Comparison of ENCODE assay signal across 23 mouse cellular contexts in the genomic region with DNA sequence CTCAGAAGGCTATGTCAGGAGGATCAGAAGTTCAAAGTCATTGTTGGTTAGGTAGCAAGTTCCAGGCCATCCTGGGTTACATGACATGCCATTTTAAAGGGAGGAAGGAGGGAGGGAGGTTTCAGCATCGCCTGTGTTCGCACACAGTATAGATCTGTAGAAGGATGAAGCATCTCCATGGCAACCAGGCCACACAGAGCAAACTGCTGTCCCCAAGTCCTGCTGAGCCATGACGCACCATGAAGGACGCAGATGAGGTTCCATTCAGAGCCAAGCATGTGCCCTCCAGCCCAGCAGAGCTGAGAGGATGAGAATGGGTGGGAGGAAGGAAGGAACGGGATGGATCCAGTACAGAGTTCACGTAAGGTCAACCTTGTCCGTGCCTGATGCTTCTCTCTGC. TPM values are rescaled to one million over a fixed set of nuclear protein-coding genes. Genes with fewer than 3 reads are reported as not detected.
DNase-seq lines count a peak whose midpoint lies in the region; ATAC-seq and TF ChIP-seq lines count a peak whose summit lies in the region.
"Had no signal": no experiment of that assay in that cellular context is flagged by ENCODE, and none has a peak within 500 bp of the region (broad histone marks: within the 10 kb centered on the region; RNA-seq: fewer than 3 reads in every experiment).

No protein-coding gene starts in this region.

- no peak overlapping the region for H3K4me3 ChIP-seq in embryonic facial prominence, embryonic 13.5 days
- H3K4me3 ChIP-seq in embryonic facial prominence, embryonic 10.5 days = no peak overlapping the region
- H3K4me3 ChIP-seq in hindbrain, postnatal 0 days (ENCODE audit: low read length) = no peak overlapping the region
- H3K4me3 ChIP-seq in hindbrain, embryonic 13.5 days = no peak overlapping the region
- no peak overlapping the region for H3K4me3 ChIP-seq in heart, embryonic 10.5 days
- H3K4me3 ChIP-seq: embryonic facial prominence, embryonic 12.5 days; forebrain, embryonic 10.5 days; forebrain, embryonic 13.5 days; heart, embryonic 13.5 days had no signal

- ATAC-seq in embryonic facial prominence, embryonic 13.5 days (ENCODE audit: insufficient number of reproducible peaks, insufficient read depth, low FRiP score, low TSS enrichment, low read depth) = no peak
- ATAC-seq in hindbrain, postnatal 0 days = peak; percentile 68; the same call in 1 of the 2 replicates
- ATAC-seq in hindbrain, embryonic 13.5 days (ENCODE audit: low FRiP score) = no peak
- ATAC-seq: activated CD4-positive, CD25-positive, alpha-beta regulatory T cell, adult 4 months; forebrain, embryonic 13.5 days had no signal

- no peak overlapping the region for H3K4me2 ChIP-seq in embryonic facial prominence, embryonic 13.5 days
- no peak overlapping the region for H3K4me2 ChIP-seq in hindbrain, postnatal 0 days (ENCODE audit: low read depth, low read length)
- no peak overlapping the region for H3K4me2 ChIP-seq in hindbrain, embryonic 13.5 days
- H3K4me2 ChIP-seq: embryonic facial prominence, embryonic 12.5 days; forebrain, embryonic 13.5 days; heart, embryonic 13.5 days had no signal

- H3K4me1 ChIP-seq in embryonic facial prominence, embryonic 13.5 days = 0 out of 2 replicates have a peak, but pooled peaks cover 3% of the 10 kb centered on the region
- H3K4me1 ChIP-seq in embryonic facial prominence, embryonic 10.5 days = peaks cover 8% of the 10 kb centered on the region
- no peaks in the 10 kb centered on the region for H3K4me1 ChIP-seq in hindbrain, postnatal 0 days (ENCODE audit: insufficient read depth, low read length)
- H3K4me1 ChIP-seq in hindbrain, embryonic 13.5 days (replicated peaks) = 0 out of 2 replicates have a peak, but pooled peaks cover 6% of the 10 kb centered on the region
- H3K4me1 ChIP-seq in heart, embryonic 10.5 days = peaks cover 8% of the 10 kb centered on the region; the same call in 1 of the 2 replicates
- H3K4me1 ChIP-seq: forebrain, embryonic 13.5 days; heart, embryonic 13.5 days had no signal

- no peaks in the 10 kb centered on the region for H3K27me3 ChIP-seq in embryonic facial prominence, embryonic 13.5 days
- H3K27me3 ChIP-seq in embryonic facial prominence, embryonic 10.5 days (replicated peaks; ENCODE audit: low read depth, poor library complexity, severe bottlenecking) = no peaks in the 10 kb centered on the region
- no peaks in the 10 kb centered on the region for H3K27me3 ChIP-seq in hindbrain, postnatal 0 days (ENCODE audit: insufficient read depth, low read length)
- H3K27me3 ChIP-seq in hindbrain, embryonic 13.5 days = no peaks in the 10 kb centered on the region
- H3K27me3 ChIP-seq in heart, embryonic 10.5 days (ENCODE audit: insufficient read depth, poor library complexity, severe bottlenecking) = 0 out of 2 replicates have a peak, but pooled peaks cover 9% of the 10 kb centered on the region
- H3K27me3 ChIP-seq: embryonic facial prominence, embryonic 12.5 days; forebrain, embryonic 13.5 days had no signal

- DNase-seq in embryonic facial prominence, embryonic 10.5 days (ENCODE audit: low spot score) = no peak
- peak; percentile 16 for DNase-seq in hindbrain, postnatal 0 days (ENCODE audit: low spot score)
- peak; percentile 49 for DNase-seq in R1 (ENCODE audit: low read depth, low spot score)
- DNase-seq in mesoderm, embryonic 11.5 days (ENCODE audit: low read depth, low spot score) = peak; percentile 30
- DNase-seq in urinary bladder, postnatal 36 days (ENCODE audit: low spot score in 2 of 2) = no peak
- no peak for DNase-seq in heart, embryonic 10.5 days (ENCODE audit: low spot score)
- DNase-seq: adrenal gland, adult 8-10 months; adrenal gland, postnatal 25 days; cerebellum, adult 18-20 months; cerebellum, adult 9-10 months; cerebellum, postnatal 14 days; gastrocnemius, postnatal 25 days; heart, adult 18-20 months; heart, postnatal 14 days; heart, postnatal 4 days; kidney, adult 11 months had no signal

- TF ChIP-seq CTCF in hindbrain, postnatal 0 days (IDR thresholded peaks at IDR 0.05; ENCODE audit: low read depth) = no peak

- 62% methylated on average over 7 of the region's 7 CpGs for WGBS in embryonic facial prominence, embryonic 13.5 days
- 66% methylated on average over 7 of the region's 7 CpGs for WGBS in embryonic facial prominence, embryonic 10.5 days
- WGBS in hindbrain, postnatal 0 days = 21% methylated on average over 7 of the region's 7 CpGs
- WGBS in hindbrain, embryonic 13.5 days = 34% methylated on average over 7 of the region's 7 CpGs
- 81% methylated on average over 7 of the region's 7 CpGs for WGBS in heart, embryonic 10.5 days

- H3K9me3 ChIP-seq in embryonic facial prominence, embryonic 13.5 days = no peaks in the 10 kb centered on the region
- no peaks in the 10 kb centered on the region for H3K9me3 ChIP-seq in embryonic facial prominence, embryonic 10.5 days
- no peaks in the 10 kb centered on the region for H3K9me3 ChIP-seq in hindbrain, postnatal 0 days (ENCODE audit: low read length)
- H3K9me3 ChIP-seq in hindbrain, embryonic 13.5 days = no peaks in the 10 kb centered on the region
- H3K9me3 ChIP-seq in heart, embryonic 10.5 days = no peaks in the 10 kb centered on the region
- H3K9me3 ChIP-seq: embryonic facial prominence, embryonic 12.5 days; forebrain, embryonic 10.5 days; forebrain, embryonic 13.5 days; heart, embryonic 13.5 days had no signal

- H3K9ac ChIP-seq in embryonic facial prominence, embryonic 13.5 days = no peak overlapping the region
- no peak overlapping the region for H3K9ac ChIP-seq in hindbrain, postnatal 0 days (replicated peaks; ENCODE audit: low read length)
- no peak overlapping the region for H3K9ac ChIP-seq in hindbrain, embryonic 13.5 days
- H3K9ac ChIP-seq: embryonic facial prominence, embryonic 12.5 days; forebrain, embryonic 13.5 days; heart, embryonic 13.5 days had no signal

- peak overlapping the region; percentile 35; the same call in 1 of the 2 replicates for H3K27ac ChIP-seq in embryonic facial prominence, embryonic 13.5 days
- no peak overlapping the region for H3K27ac ChIP-seq in embryonic facial prominence, embryonic 10.5 days (replicated peaks)
- H3K27ac ChIP-seq in hindbrain, postnatal 0 days = no peak overlapping the region
- H3K27ac ChIP-seq in hindbrain, embryonic 13.5 days = no peak overlapping the region
- no peak overlapping the region for H3K27ac ChIP-seq in heart, embryonic 10.5 days
- H3K27ac ChIP-seq: embryonic facial prominence, embryonic 12.5 days; forebrain, embryonic 10.5 days; forebrain, embryonic 13.5 days; heart, embryonic 13.5 days had no signal

- H3K36me3 ChIP-seq in embryonic facial prominence, embryonic 13.5 days = no peaks in the 10 kb centered on the region
- H3K36me3 ChIP-seq in embryonic facial prominence, embryonic 10.5 days (replicated peaks) = no peaks in the 10 kb centered on the region
- H3K36me3 ChIP-seq in hindbrain, postnatal 0 days (ENCODE audit: insufficient read depth, low read length) = no peaks in the 10 kb centered on the region
- H3K36me3 ChIP-seq in hindbrain, embryonic 13.5 days = no peaks in the 10 kb centered on the region
- H3K36me3 ChIP-seq in heart, embryonic 10.5 days = no peaks in the 10 kb centered on the region
- H3K36me3 ChIP-seq: embryonic facial prominence, embryonic 12.5 days; forebrain, embryonic 10.5 days; heart, embryonic 13.5 days had no signal

RNA-seq across cellular contexts. Expression of a gene that starts 11.2 kb away (rescaled TPM):
- 2.8 and 5.1 TPM in 2 replicates for polyA plus RNA-seq in embryonic facial prominence, embryonic 13.5 days (2015; fragmentation: Nextera tagmentation; extraction: Ambion mirVana)
- 4.7 and 4.8 TPM in 2 replicates for polyA plus RNA-seq in embryonic facial prominence, embryonic 10.5 days (2016; fragmentation: Nextera tagmentation; extraction: Ambion mirVana)
- total RNA-seq in hindbrain, postnatal 0 days (2014; rRNA removed) = 47.0 and 51.8 TPM in 2 replicates
- 40.4 and 49.3 TPM in 2 replicates for polyA plus RNA-seq in hindbrain, postnatal 0 days (2015; fragmentation: Nextera tagmentation; extraction: Ambion mirVana)
- 12.8 and 16.0 TPM in 2 replicates for polyA plus RNA-seq in hindbrain, embryonic 13.5 days (2015; fragmentation: Nextera tagmentation; extraction: Ambion mirVana)
- polyA plus RNA-seq in heart, embryonic 10.5 days (2016; fragmentation: Nextera tagmentation; extraction: Ambion mirVana) = 1.6 and 2.4 TPM in 2 replicates

RNA-seq across cellular contexts. Expression of a gene that starts 33.0 kb away (rescaled TPM):
- polyA plus RNA-seq in embryonic facial prominence, embryonic 13.5 days (2015; fragmentation: Nextera tagmentation; extraction: Ambion mirVana) = 56.3 and 60.9 TPM in 2 replicates
- 30.3 and 31.6 TPM in 2 replicates for polyA plus RNA-seq in embryonic facial prominence, embryonic 10.5 days (2016; fragmentation: Nextera tagmentation; extraction: Ambion mirVana)
- 123 and 162 TPM in 2 replicates for total RNA-seq in hindbrain, postnatal 0 days (2014; rRNA removed)
- 98.2 and 116 TPM in 2 replicates for polyA plus RNA-seq in hindbrain, postnatal 0 days (2015; fragmentation: Nextera tagmentation; extraction: Ambion mirVana)
- polyA plus RNA-seq in hindbrain, embryonic 13.5 days (2015; fragmentation: Nextera tagmentation; extraction: Ambion mirVana) = 93.8 and 105 TPM in 2 replicates
- 29.4 and 35.4 TPM in 2 replicates for polyA plus RNA-seq in heart, embryonic 10.5 days (2016; fragmentation: Nextera tagmentation; extraction: Ambion mirVana)

Comparison
In these comparisons a context has a peak if more than half of its experiments do, and no peak if none do; other contexts are left out.
1. DNase-seq: peak in hindbrain, postnatal 0 days (single experiment), R1 (single experiment) and mesoderm, embryonic 11.5 days (single experiment); none in embryonic facial prominence, embryonic 10.5 days (single experiment), urinary bladder, postnatal 36 days (0 of 2) and heart, embryonic 10.5 days (single experiment).